Mouse (Mus musculus): ENCODE measurements around the gene Hrct1. TPM values are rescaled to one million over a fixed set of nuclear protein-coding genes. Genes with fewer than 3 reads are reported as not detected.

The Hrct1 gene
- polyA plus RNA-seq, 1 experiment from 2014 or later: not detected

DNA sequence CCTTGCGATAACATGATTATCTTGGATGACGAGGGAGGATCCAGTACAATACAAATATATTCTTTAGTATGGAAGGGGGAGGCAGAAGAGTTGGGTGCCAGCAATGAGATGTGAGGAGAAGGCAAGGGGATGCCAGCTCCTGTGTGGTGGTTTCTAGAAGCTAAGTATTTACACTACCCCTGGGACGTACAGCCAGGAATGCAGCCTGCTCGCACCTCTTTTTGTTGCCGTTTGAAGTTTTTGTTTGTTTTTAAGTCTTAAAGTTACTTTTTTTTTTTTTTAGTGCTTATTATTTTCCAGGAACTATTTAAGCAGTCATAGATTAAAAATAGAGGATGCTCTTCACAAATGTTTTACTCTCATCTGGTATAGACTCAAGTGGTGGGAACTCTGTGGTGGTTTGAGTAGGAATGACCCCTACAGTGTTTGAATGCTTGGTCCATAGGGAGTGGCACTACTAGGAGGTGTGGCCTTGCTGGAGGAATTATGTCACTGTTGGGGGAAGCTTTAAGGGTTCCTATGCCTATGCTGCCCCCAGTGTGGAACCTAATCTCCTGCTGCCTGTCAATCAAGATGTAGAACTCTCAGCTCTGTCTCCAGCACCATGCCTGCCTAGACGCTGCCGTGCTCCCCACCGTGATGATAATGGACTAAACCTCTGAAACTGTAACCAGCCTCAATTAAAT lies 12.1 kb downstream of the Hrct1 start:
- Histone ChIP-seq H3K36me3 (ENCODE audit: inconsistent target) (no peaks in the 10 kb centered on the region), H3K27ac (no peak overlapping the region), H3K79me2 (ENCODE audit: inconsistent target) (no peaks in the 10 kb centered on the region), H3K4me3 (ENCODE audit: inconsistent target) (no peak overlapping the region)
- 83% methylated on average over 8 of the region's 8 CpGs for WGBS (ENCODE audit: missing documents)

DNA sequence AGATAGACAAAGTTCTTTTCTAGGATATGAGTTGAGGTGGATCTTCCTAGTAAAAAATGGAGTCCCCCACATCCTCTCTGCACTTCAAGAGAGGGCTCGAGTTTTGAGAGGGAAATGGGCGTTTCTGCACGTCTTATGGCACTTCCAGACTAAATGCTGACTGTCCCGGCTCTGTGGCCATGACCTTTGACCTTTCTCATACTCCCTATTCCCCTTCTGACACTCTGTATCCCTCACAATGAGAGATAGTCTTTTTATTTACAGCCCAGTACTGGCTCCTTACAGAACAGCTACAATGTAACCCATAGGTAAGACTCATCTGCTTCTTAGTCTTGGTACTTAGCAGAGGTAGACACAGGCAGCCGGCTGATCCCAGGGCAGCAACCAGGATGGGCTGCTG lies 14.5 kb downstream of the Hrct1 start:
- Histone ChIP-seq H3K79me2 (ENCODE audit: inconsistent target) (no peaks in the 10 kb centered on the region), H3K36me3 (ENCODE audit: inconsistent target) (no peaks in the 10 kb centered on the region), H3K4me3 (ENCODE audit: inconsistent target) (no peak overlapping the region), H3K27ac (no peak overlapping the region)
- 75% methylated on average over 5 of the region's 5 CpGs for WGBS (ENCODE audit: missing documents)

DNA sequence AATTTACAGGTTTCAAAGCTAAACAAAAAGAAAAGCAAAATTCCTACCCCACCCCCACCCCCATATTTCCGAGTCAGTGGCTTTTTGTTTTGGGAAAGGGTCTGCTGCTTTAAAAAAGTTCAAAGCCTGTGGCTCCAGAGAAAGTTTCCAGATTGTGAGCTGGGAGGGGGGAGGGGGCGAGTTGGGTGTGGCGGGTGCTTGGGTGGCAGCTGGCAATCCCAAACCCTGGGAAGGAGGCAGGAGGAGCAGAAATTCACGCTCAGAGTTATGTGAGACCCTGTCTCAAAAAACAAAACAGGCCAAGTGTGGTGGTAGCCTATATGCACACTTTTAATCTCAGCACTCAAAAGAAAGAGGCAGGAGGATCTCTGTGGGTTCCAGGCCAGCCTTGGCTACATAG lies 15.6 kb downstream of the Hrct1 start:
- Histone ChIP-seq H3K4me3 (ENCODE audit: inconsistent target) (no peak overlapping the region), H3K79me2 (ENCODE audit: inconsistent target) (no peaks in the 10 kb centered on the region), H3K36me3 (ENCODE audit: inconsistent target) (no peaks in the 10 kb centered on the region), H3K27ac (no peak overlapping the region)
- WGBS (ENCODE audit: missing documents): 100% methylated on average over 3 of the region's 4 CpGs

DNA sequence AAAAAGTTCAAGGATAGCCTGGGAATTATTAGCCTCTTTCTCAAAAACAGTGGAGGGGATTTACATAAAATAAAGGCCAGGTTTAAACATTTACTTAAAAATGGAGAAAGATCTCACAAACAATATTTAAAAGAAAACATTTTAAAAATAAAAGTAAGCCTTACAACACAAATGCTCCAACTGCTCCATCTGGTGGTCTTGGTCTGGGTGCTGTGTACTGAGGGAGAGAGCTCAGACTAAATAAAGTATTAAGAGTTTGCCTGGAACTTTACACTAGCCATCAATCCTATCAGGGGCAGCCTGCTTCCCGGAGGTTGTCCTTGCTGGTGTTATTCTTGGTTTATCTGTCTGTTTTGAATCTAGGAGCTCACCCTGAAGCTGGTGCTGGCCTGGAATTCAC lies 16.1 kb downstream of the Hrct1 start:
- no peak overlapping the region for H3K4me3 ChIP-seq (ENCODE audit: inconsistent target)
- H3K36me3 ChIP-seq (ENCODE audit: inconsistent target): no peaks in the 10 kb centered on the region
- WGBS (ENCODE audit: missing documents): 75% methylated on average over 1 of the region's 1 CpGs
- no peak overlapping the region for H3K27ac ChIP-seq
- H3K79me2 ChIP-seq (ENCODE audit: inconsistent target): no peaks in the 10 kb centered on the region

DNA sequence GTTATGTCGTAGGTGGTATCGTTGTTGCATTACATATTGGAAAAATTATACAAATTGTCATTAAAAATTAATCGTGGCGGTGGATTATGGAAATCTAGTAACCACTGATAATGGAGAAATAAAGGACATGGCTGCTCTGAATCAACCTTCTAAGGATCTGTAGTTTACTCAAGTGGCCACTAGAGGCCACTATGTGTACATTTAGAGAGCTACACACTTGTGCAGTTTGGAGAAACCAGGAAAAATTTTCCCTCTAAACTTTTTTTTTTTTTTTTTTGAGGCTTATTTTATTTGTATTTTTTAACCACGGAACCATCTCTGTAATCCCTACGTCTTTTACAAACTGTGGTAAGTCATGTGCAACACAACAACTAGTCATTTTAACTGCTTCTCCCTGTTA lies 18.2 kb downstream of the Hrct1 start:
- no peaks in the 10 kb centered on the region for H3K79me2 ChIP-seq (ENCODE audit: inconsistent target)
- no peak overlapping the region for H3K4me3 ChIP-seq (ENCODE audit: inconsistent target)
- WGBS (ENCODE audit: missing documents): 4% methylated on average over 6 of the region's 6 CpGs
- no peak overlapping the region for H3K27ac ChIP-seq
- H3K36me3 ChIP-seq (ENCODE audit: inconsistent target): no peaks in the 10 kb centered on the region

DNA sequence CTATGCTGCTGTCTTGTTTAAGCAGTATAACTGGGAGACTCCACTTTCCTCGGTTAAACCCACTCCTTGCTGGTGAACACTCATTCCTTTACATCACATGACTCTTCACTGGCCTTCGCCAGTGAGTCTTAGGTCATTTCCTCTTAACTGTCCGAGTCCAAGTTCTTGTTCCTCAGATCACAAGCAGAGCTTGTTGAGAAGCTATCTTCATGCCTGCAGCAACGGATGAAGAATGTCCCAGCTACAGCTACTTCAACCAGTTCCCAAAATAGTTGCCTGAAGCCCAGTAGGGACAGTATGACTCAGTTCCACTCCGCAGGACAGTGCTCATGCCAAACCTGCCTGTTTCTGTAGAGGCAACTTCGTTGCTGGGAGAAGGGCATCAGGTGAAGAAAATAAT lies 30.2 kb downstream of the Hrct1 start:
- Histone ChIP-seq H3K79me2 (ENCODE audit: inconsistent target) (no peaks in the 10 kb centered on the region), H3K36me3 (ENCODE audit: inconsistent target) (no peaks in the 10 kb centered on the region), H3K4me3 (ENCODE audit: inconsistent target) (no peak overlapping the region), H3K27ac (peak overlapping the region; percentile 91)
- WGBS (ENCODE audit: missing documents): 14% methylated on average over 6 of the region's 6 CpGs

DNA sequence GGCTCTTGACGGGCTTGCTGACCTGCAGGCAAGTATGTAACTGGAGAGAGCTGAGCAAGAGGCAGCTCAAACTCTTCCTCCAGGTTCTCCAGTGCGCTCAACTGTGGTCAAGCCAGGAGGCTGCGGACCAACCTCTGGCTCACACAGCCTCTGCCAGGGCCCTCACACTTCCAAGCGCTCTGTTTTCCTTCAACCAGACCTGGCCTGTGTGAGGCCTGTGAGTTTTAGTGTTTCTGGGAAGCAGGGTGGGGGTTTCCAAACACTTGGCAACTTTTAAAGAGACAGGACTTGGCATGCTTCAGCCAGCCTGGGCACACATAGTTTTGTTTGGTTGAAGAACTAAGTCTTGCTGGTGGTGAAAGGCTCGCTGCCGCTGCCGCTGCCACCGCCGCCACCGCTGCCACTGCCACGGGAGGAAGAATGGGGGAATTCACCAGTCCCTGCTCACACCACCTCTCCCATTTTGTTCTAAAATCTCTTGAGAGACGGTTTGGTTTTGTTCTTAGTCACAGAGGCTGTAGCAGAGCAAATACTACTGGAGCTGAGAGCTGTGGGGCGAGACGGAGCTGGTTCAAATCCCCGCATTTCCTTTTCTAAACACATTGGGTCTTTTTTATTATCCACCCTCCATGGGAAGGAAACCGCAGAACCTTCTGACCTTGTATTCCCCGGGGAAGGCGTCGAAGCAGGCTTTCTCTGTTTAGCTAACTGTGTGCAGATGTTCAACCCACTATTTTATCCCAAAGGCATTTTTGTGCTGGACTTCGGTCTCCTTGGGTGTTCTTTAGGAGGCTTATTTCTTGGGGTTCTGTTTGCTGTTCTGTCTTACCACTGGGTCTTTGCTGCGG lies 32.8 kb downstream of the Hrct1 start:
- Histone ChIP-seq H3K36me3 (ENCODE audit: inconsistent target) (no peaks in the 10 kb centered on the region), H3K27ac (no peak overlapping the region), H3K4me3 (ENCODE audit: inconsistent target) (no peak overlapping the region), H3K79me2 (ENCODE audit: inconsistent target) (no peaks in the 10 kb centered on the region)
- WGBS (ENCODE audit: missing documents): 89% methylated on average over 21 of the region's 21 CpGs

DNA sequence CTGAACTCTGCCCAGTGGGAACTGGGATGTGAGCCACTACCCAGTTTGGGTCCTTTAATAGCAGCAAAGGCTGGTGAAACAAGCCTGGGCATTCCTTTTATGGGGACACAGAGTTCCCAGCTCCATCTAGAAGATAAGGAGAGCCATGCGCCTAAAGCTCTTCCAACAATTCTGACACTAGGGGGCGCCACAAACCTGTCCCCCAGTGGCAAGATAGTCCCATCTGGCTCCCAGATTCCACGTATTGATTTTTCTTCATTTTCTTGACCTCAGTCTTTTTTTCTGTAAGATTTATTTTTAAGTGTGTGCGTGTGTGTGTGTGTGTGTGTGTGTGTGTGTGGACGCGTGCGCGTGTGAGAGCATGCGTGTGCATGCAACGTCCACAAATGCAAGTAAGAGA lies 33.5 kb downstream of the Hrct1 start:
- no peak overlapping the region for H3K4me3 ChIP-seq (ENCODE audit: inconsistent target)
- no peaks in the 10 kb centered on the region for H3K36me3 ChIP-seq (ENCODE audit: inconsistent target)
- no peaks in the 10 kb centered on the region for H3K79me2 ChIP-seq (ENCODE audit: inconsistent target)
- WGBS (ENCODE audit: missing documents): 74% methylated on average over 8 of the region's 10 CpGs
- no peak overlapping the region for H3K27ac ChIP-seq

DNA sequence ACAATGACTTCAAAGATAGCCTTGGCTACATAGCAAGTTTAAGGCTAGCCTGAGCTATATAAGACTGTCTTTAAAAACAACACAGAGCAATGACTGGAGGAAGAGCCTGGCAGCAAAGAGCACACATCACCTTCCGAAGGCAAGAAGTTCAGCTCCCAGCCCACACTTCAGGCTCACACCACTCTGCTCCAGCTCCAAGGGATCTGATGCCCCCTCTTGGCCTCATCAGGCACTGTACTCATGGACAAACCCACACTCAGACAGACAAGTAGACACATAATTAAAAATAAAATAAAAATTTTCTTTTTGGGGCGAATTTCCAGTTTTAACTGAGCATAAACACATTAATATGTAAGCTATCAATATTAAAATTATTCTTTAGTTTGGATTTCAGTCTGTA lies 34.3 kb downstream of the Hrct1 start:
- WGBS (ENCODE audit: missing documents): 73% methylated on average over 2 of the region's 2 CpGs
- Histone ChIP-seq H3K4me3 (ENCODE audit: inconsistent target) (no peak overlapping the region), H3K79me2 (ENCODE audit: inconsistent target) (no peaks in the 10 kb centered on the region), H3K36me3 (ENCODE audit: inconsistent target) (no peaks in the 10 kb centered on the region), H3K27ac (no peak overlapping the region)

DNA sequence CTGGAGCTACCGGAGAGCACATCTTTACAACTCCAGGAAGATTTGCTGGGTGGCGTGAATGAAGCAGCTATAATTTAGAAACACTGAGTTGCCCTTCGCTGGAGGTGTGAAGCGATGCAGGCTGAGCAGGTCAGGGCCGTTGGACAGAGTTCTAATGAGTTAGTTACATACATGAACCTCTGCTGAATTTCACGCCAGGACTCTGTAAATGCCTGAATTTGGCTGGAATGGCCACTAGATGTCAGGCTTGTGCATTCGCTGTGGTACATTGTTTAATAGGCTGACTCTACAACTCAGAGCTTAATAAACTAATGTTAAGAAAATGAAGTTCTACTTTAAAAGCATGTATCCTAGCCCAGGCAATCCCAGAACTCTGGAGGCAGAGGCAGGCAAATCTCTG lies 36.4 kb downstream of the Hrct1 start:
- 21% methylated on average over 7 of the region's 7 CpGs for WGBS (ENCODE audit: missing documents)
- Histone ChIP-seq H3K79me2 (ENCODE audit: inconsistent target) (no peaks in the 10 kb centered on the region), H3K36me3 (ENCODE audit: inconsistent target) (no peaks in the 10 kb centered on the region), H3K27ac (no peak overlapping the region), H3K4me3 (ENCODE audit: inconsistent target) (no peak overlapping the region)

DNA sequence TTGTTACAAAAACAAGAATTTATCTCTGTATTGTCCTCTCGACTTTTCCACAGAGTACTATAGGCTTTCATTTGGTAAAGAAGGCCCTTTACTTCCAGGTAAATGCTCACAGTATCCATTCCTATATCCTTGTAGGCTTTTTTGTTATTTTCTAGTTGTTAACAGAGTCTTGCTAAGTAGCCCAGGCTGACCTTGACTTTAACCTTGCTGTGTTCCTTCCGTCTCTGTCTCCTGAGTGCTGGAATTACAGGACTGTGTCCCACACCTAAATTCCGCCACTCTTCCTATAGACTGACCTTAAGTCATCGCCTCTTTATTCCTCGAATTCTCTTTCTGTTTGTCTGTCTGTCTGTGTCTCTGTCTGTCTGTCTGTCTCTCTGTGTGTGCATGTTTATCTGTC lies 41.4 kb downstream of the Hrct1 start:
- no peak overlapping the region for H3K4me3 ChIP-seq (ENCODE audit: inconsistent target)
- WGBS (ENCODE audit: missing documents): 83% methylated on average over 5 of the region's 5 CpGs
- no peaks in the 10 kb centered on the region for H3K36me3 ChIP-seq (ENCODE audit: inconsistent target)
- no peaks in the 10 kb centered on the region for H3K79me2 ChIP-seq (ENCODE audit: inconsistent target)
- no peak overlapping the region for H3K27ac ChIP-seq

DNA sequence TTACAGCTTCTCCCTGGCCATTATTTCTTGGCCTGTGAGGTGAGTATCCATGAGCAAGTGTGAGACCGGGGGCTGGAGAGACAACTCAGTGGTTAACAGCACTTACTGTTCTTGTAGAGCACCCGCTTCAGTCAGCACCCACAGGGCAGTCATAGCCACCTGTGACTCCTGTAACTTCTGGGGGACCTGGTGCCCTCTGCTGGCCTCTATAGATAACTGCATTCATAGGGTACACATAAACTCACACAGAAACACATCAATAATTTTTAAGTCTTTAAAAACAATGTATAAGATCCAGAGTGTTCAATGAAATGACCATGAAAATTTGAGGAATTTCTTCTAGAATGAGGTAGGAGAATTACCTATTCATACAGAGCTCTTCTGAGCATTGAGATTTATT lies 42.4 kb downstream of the Hrct1 start:
- no peak overlapping the region for H3K4me3 ChIP-seq (ENCODE audit: inconsistent target)
- H3K36me3 ChIP-seq (ENCODE audit: inconsistent target): no peaks in the 10 kb centered on the region
- H3K27ac ChIP-seq: no peak overlapping the region
- no peaks in the 10 kb centered on the region for H3K79me2 ChIP-seq (ENCODE audit: inconsistent target)
- WGBS (ENCODE audit: missing documents): 100% methylated on average over 1 of the region's 2 CpGs

DNA sequence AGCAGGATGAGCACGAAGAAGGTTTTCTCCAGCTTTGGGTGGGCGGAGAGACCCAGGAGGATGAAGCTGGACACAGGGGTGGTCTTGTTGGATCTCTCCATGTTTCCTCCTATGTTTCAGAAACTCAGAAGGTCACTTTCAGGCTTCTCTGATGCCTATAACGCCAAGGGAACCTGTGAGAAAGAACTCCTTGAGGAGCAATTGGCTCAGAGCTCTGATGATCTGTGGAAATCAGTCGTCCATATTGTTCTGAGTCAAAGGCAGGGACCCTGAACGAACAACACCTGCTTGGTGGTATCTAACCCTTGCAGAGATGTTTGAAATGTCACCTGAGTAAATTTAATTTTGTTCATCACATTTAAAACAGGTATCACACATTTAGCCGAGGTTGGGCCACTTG lies 43.9 kb downstream of the Hrct1 start, which contains the start of gene Olfr159:
Gene Olfr159, minus strand, starts transcription at position 101 of the 400 bp plus-strand sequence.
- WGBS (ENCODE audit: missing documents): 84% methylated on average over 6 of the region's 6 CpGs
- no peaks in the 10 kb centered on the region for H3K36me3 ChIP-seq (ENCODE audit: inconsistent target)
- H3K79me2 ChIP-seq (ENCODE audit: inconsistent target): no peaks in the 10 kb centered on the region
- H3K4me3 ChIP-seq (ENCODE audit: inconsistent target): no peak within 1 kb of the TSS
- no peak within 1 kb of the TSS for H3K27ac ChIP-seq

DNA sequence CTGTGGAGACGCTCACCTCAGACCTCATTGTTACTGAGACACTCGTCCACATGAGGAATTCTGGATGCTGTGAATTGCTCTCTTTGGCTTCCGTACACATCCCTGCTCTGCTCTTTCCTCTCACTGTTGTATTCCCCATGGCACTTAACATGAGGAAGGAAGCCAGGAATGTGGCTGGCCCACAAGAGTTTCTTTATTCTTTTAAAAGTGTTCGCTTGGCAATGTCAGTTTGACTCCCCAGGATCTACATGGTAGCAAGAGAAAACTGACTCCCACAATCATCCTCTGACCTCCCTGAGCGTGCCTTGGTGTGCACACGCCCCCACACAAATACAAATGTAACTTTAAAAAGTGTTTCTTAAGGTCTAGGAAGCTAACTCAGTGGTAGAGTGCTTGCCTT lies 44.6 kb downstream of the Hrct1 start:
- Histone ChIP-seq H3K36me3 (ENCODE audit: inconsistent target) (no peaks in the 10 kb centered on the region), H3K79me2 (ENCODE audit: inconsistent target) (no peaks in the 10 kb centered on the region), H3K4me3 (ENCODE audit: inconsistent target) (no peak overlapping the region), H3K27ac (no peak overlapping the region)
- WGBS (ENCODE audit: missing documents): 56% methylated on average over 6 of the region's 6 CpGs

DNA sequence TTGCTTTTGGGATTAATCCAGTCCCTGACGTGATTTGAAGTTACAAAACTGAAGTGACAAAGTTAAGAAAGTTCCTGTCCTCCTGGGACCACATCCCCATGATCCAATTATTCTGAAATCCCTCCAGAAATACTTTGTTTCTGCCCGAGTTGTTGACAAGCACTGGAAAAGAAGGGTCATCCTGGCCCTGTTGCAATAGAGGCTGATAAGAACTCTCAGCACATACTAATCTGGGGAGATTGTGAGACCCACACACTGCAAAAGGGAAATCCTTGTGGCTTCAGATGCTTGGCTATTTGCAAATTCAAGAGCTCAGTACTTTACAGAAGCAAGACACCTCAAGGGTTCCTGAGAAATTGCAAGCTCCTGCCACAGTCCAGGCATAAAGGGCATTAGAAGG lies 45.3 kb downstream of the Hrct1 start:
- Histone ChIP-seq H3K36me3 (ENCODE audit: inconsistent target) (no peaks in the 10 kb centered on the region), H3K4me3 (ENCODE audit: inconsistent target) (no peak overlapping the region), H3K27ac (no peak overlapping the region), H3K79me2 (ENCODE audit: inconsistent target) (no peaks in the 10 kb centered on the region)
- 57% methylated on average over 2 of the region's 2 CpGs for WGBS (ENCODE audit: missing documents)
